In the genomic region with DNA sequence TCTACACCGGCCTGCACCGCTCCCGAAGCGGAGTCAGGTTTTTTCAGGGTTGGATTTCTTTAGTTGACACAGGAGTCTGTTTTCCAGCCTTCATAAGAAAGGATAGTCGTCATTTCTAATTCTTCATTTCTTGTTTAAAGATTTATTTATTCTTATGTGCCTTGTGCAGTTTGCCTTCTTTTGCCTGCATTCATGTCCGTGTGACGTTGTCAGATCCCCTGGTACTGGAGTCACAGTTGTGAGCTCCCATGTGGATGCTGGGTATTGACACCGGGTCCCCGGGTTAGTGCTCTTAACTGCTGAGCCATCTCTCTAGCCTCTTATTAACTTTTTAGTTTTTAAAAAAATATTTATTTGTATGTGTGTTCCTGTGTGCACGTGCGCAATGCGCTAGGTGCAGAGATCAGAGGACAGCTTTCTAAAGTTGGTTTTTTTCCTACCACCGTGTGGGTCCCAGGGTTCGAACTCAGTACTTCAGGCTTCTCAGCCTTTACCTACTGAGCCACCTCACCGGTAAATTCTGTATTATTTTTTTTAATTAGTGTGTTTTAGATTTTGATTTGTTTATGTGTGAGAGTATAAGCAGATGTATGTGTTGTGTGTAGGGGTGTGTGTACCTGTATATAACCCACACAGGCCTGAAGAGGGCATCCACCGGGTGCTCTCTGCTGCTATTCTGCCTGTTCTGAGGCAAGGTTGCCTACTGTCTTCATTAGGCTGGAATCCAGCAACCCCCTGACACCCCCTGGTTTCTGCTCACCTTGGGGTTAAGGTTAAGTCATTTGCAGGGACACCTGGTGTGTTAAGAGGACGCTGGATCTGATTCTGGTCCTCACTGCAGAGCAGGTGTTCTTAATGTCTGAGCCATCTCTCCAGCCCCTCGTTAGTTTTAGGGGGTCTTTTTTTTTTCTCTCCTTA, we compare ENCODE assay signal across 7 mouse cellular contexts. TPM values are rescaled to one million over a fixed set of nuclear protein-coding genes. Genes with fewer than 3 reads are reported as not detected.
DNase-seq lines count a peak whose midpoint lies in the region; ATAC-seq and TF ChIP-seq lines count a peak whose summit lies in the region.

No protein-coding gene starts in this region.

- H3K4me3 ChIP-seq in lung, embryonic 16.5 days (ENCODE audit: low read length): peak overlapping the region; percentile 89
- peak overlapping the region; percentile 68 for H3K4me3 ChIP-seq in embryonic facial prominence, embryonic 12.5 days
- peak overlapping the region; percentile 76 for H3K4me3 ChIP-seq in hindbrain, postnatal 0 days (ENCODE audit: low read length)
- H3K4me3 ChIP-seq in neural tube, embryonic 14.5 days (ENCODE audit: low read depth, low read length): peak overlapping the region; percentile 44

- peaks cover 11% of the 10 kb centered on the region for H3K4me1 ChIP-seq in lung, embryonic 16.5 days (replicated peaks; ENCODE audit: control insufficient read depth, insufficient read depth, low read length)
- H3K4me1 ChIP-seq in embryonic facial prominence, embryonic 12.5 days: peaks cover 15% of the 10 kb centered on the region
- peaks cover 12% of the 10 kb centered on the region for H3K4me1 ChIP-seq in hindbrain, postnatal 0 days (ENCODE audit: insufficient read depth, low read length)
- peaks cover 14% of the 10 kb centered on the region for H3K4me1 ChIP-seq in neural tube, embryonic 14.5 days (ENCODE audit: control insufficient read depth, insufficient read depth, low read length)

- no peaks in the 10 kb centered on the region for H3K36me3 ChIP-seq in lung, embryonic 16.5 days (ENCODE audit: control insufficient read depth, insufficient read depth, low read length)
- no peaks in the 10 kb centered on the region for H3K36me3 ChIP-seq in embryonic facial prominence, embryonic 12.5 days
- no peaks in the 10 kb centered on the region for H3K36me3 ChIP-seq in hindbrain, postnatal 0 days (ENCODE audit: insufficient read depth, low read length)
- H3K36me3 ChIP-seq in neural tube, embryonic 14.5 days (ENCODE audit: control insufficient read depth, insufficient read depth, low read length): no peaks in the 10 kb centered on the region

- H3K27ac ChIP-seq in lung, embryonic 16.5 days (ENCODE audit: low read length): peak overlapping the region; percentile 84
- H3K27ac ChIP-seq in embryonic facial prominence, embryonic 12.5 days: no peak overlapping the region; the same call in 1 of the 2 replicates
- H3K27ac ChIP-seq in hindbrain, postnatal 0 days: peak overlapping the region; percentile 84; the same call in 1 of the 2 replicates
- H3K27ac ChIP-seq in neural tube, embryonic 14.5 days (ENCODE audit: low read depth, low read length): peak overlapping the region; percentile 31

- H3K27me3 ChIP-seq in lung, embryonic 16.5 days (ENCODE audit: control insufficient read depth, insufficient read depth, low read depth, low read length): no peaks in the 10 kb centered on the region
- H3K27me3 ChIP-seq in embryonic facial prominence, embryonic 12.5 days: no peaks in the 10 kb centered on the region
- no peaks in the 10 kb centered on the region for H3K27me3 ChIP-seq in hindbrain, postnatal 0 days (ENCODE audit: insufficient read depth, low read length)
- no peaks in the 10 kb centered on the region for H3K27me3 ChIP-seq in neural tube, embryonic 14.5 days (ENCODE audit: control insufficient read depth, insufficient read depth, low read length)

- peak overlapping the region; percentile 84 for H3K4me2 ChIP-seq in lung, embryonic 16.5 days (ENCODE audit: low read depth, low read length)
- H3K4me2 ChIP-seq in embryonic facial prominence, embryonic 12.5 days (replicated peaks): peak overlapping the region; percentile 86
- peak overlapping the region; percentile 91 for H3K4me2 ChIP-seq in hindbrain, postnatal 0 days (ENCODE audit: low read depth, low read length)
- H3K4me2 ChIP-seq in neural tube, embryonic 14.5 days (ENCODE audit: low read depth, low read length): peak overlapping the region; percentile 83

- no peaks in the 10 kb centered on the region for H3K9me3 ChIP-seq in lung, embryonic 16.5 days (ENCODE audit: control insufficient read depth, low read length)
- no peaks in the 10 kb centered on the region for H3K9me3 ChIP-seq in embryonic facial prominence, embryonic 12.5 days
- H3K9me3 ChIP-seq in hindbrain, postnatal 0 days (ENCODE audit: low read length): no peaks in the 10 kb centered on the region
- H3K9me3 ChIP-seq in neural tube, embryonic 14.5 days (ENCODE audit: control insufficient read depth, low read length): no peaks in the 10 kb centered on the region

- H3K9ac ChIP-seq in lung, embryonic 16.5 days (ENCODE audit: low read length): peak overlapping the region; percentile 84
- peak overlapping the region; percentile 58 for H3K9ac ChIP-seq in embryonic facial prominence, embryonic 12.5 days
- peak overlapping the region; percentile 74 for H3K9ac ChIP-seq in hindbrain, postnatal 0 days (replicated peaks; ENCODE audit: low read length)
- H3K9ac ChIP-seq in neural tube, embryonic 14.5 days (replicated peaks; ENCODE audit: low read depth, low read length): peak overlapping the region; percentile 56

- intact Hi-C loops in left cerebral cortex, postnatal 10 days (cut with DNase I): no loop called here

- no peak for ATAC-seq in lung, embryonic 16.5 days (ENCODE audit: low read depth)
- no peak for ATAC-seq in embryonic facial prominence, embryonic 12.5 days (ENCODE audit: insufficient number of reproducible peaks, insufficient read depth, low FRiP score, low TSS enrichment)
- no peak for ATAC-seq in hindbrain, postnatal 0 days
- ATAC-seq in neural tube, embryonic 14.5 days (ENCODE audit: low read depth): peak; percentile 50

- TF ChIP-seq CTCF in hindbrain, postnatal 0 days (IDR thresholded peaks at IDR 0.05; ENCODE audit: low read depth): no peak

- WGBS in lung, embryonic 16.5 days: 23% methylated on average over 18 of the region's 18 CpGs
- 23% methylated on average over 18 of the region's 18 CpGs for WGBS in embryonic facial prominence, embryonic 12.5 days
- WGBS in hindbrain, postnatal 0 days: 23% methylated on average over 18 of the region's 18 CpGs
- 26% methylated on average over 18 of the region's 18 CpGs for whole genome bisulfite sequencing in neural tube, embryonic 14.5 days

- no peak for DNase-seq in lung, postnatal 36 days
- no peak for DNase-seq in hindbrain, postnatal 0 days (ENCODE audit: low spot score)
- no peak for DNase-seq in left cerebral cortex, postnatal 10 days (ENCODE audit: extremely low spot score in 1 of 2, low spot score in 2 of 2)
- no peak for DNase-seq in kidney, adult 11 months

RNA-seq across cellular contexts. Expression of a gene that starts 0.7 kb away (rescaled TPM):
- polyA plus RNA-seq in lung, embryonic 16.5 days (2015; fragmentation: Nextera tagmentation; extraction: Ambion mirVana): 28.4 and 31.7 TPM in 2 replicates
- 27.4 and 30.7 TPM in 2 replicates for polyA plus RNA-seq in embryonic facial prominence, embryonic 12.5 days (2016; fragmentation: Nextera tagmentation; extraction: Ambion mirVana)
- 66.2 and 77.5 TPM in 2 replicates for total RNA-seq in hindbrain, postnatal 0 days (2014; rRNA removed)
- polyA plus RNA-seq in hindbrain, postnatal 0 days (2015; fragmentation: Nextera tagmentation; extraction: Ambion mirVana): 34.1 and 34.7 TPM in 2 replicates
- 35.7 and 38.1 TPM in 2 replicates for polyA plus RNA-seq in neural tube, embryonic 14.5 days (2014; fragmentation: Nextera tagmentation; extraction: Ambion mirVana)
- 10 to 100 TPM; 81.4 to 83.7 TPM for total RNA-seq in left cerebral cortex, postnatal 10 days (2021)

RNA-seq across cellular contexts. Expression of a gene that starts 20.1 kb away (rescaled TPM):
- polyA plus RNA-seq in lung, embryonic 16.5 days (2015; fragmentation: Nextera tagmentation; extraction: Ambion mirVana): 114 and 124 TPM in 2 replicates
- polyA plus RNA-seq in embryonic facial prominence, embryonic 12.5 days (2016; fragmentation: Nextera tagmentation; extraction: Ambion mirVana): 141 and 143 TPM in 2 replicates
- 18.2 and 22.1 TPM in 2 replicates for total RNA-seq in hindbrain, postnatal 0 days (2014; rRNA removed)
- polyA plus RNA-seq in hindbrain, postnatal 0 days (2015; fragmentation: Nextera tagmentation; extraction: Ambion mirVana): 113 and 114 TPM in 2 replicates
- 111 and 114 TPM in 2 replicates for polyA plus RNA-seq in neural tube, embryonic 14.5 days (2014; fragmentation: Nextera tagmentation; extraction: Ambion mirVana)
- total RNA-seq in left cerebral cortex, postnatal 10 days (2021): 10 to 100 TPM; 58.7 to 60.6 TPM

RNA-seq across cellular contexts. Expression of a gene that starts 34.1 kb away (rescaled TPM):
- polyA plus RNA-seq in lung, embryonic 16.5 days (2015; fragmentation: Nextera tagmentation; extraction: Ambion mirVana): 0.33 and 0.59 TPM in 2 replicates
- polyA plus RNA-seq in embryonic facial prominence, embryonic 12.5 days (2016; fragmentation: Nextera tagmentation; extraction: Ambion mirVana): 0.08 and 0.10 TPM in 2 replicates
- total RNA-seq in hindbrain, postnatal 0 days (2014; rRNA removed): 0.10 and 0.93 TPM in 2 replicates
- 0.08 TPM in 2 replicates for polyA plus RNA-seq in hindbrain, postnatal 0 days (2015; fragmentation: Nextera tagmentation; extraction: Ambion mirVana)
- polyA plus RNA-seq in neural tube, embryonic 14.5 days (2014; fragmentation: Nextera tagmentation; extraction: Ambion mirVana): 0.14 and 0.28 TPM in 2 replicates
- under 1 TPM; 0.32 to 0.43 TPM for total RNA-seq in left cerebral cortex, postnatal 10 days (2021)
